Mouse (Mus musculus) gastrocnemius, postnatal 25 days (tissue): ENCODE measurements around the gene Trap1. TPM values are rescaled to one million over a fixed set of nuclear protein-coding genes. Genes with fewer than 3 reads are reported as not detected.

ENCODE experiments used
- microRNA-seq, 2 experiments: library from miRNA; unstranded; fragments of <30 nt; microRNA quantifications; one replicate each; pipeline ENCODE4 v1.2.0; 2021; ENCODE audit warnings: borderline replicate concordance in 2 of 2
- total RNA-seq, 2 experiments: library from RNA; stranded (reverse); gene quantifications; 1 replicate in 1 of 2; 2 replicates in 1 of 2; pipeline ENCODE4 v1.2.3; 2021

Trap1 gene
- total RNA-seq, 2 experiments from 2014 or later: 98.1 to 108 TPM

Small RNA genes within 50 kb of the gene (microRNA-seq; reads per million reads assigned to microRNA genes)
- 0 reads per million in 2 experiments for gene Gm23413

Other genes with a start within 250 kb of the Trap1 start
- not detected for gene Olfr15, start 246.9 kb downstream of the Trap1 start, total RNA-seq
- gene Zfp174, start 230.6 kb downstream of the Trap1 start, total RNA-seq: 1 to 10 TPM; 1.1 to 1.2 TPM
- gene Naa60, start 205.5 kb downstream of the Trap1 start, total RNA-seq: 10 to 100 TPM; 22.7 to 29.7 TPM
- 1 to 10 TPM; 5.2 to 6.5 TPM for gene Zfp597, start 193.3 kb downstream of the Trap1 start, total RNA-seq
- gene Gm20695, start 193.2 kb downstream of the Trap1 start, total RNA-seq: not detected
- 1 to 10 TPM; 1.5 to 1.6 TPM for gene 1700037C18Rik, start 169.1 kb downstream of the Trap1 start, total RNA-seq
- gene Cluap1, start 169.0 kb downstream of the Trap1 start, total RNA-seq: 1 to 10 TPM; 7.4 TPM
- 1 to 10 TPM in 1 of 2 experiments, under 1 TPM in 1; 0.88 to 5.6 TPM for gene Nlrc3, start 101.2 kb downstream of the Trap1 start, total RNA-seq
- gene Slx4, start 74.1 kb downstream of the Trap1 start, total RNA-seq: 1 to 10 TPM; 6.0 to 6.2 TPM
- gene Dnase1, start 40.9 kb downstream of the Trap1 start, total RNA-seq: not detected
- gene Crebbp, start 136.2 kb upstream of the Trap1 start, total RNA-seq: 10 to 100 TPM; 26.3 to 29.6 TPM